Mouse (Mus musculus): ENCODE measurements around the gene Rab3d. TPM values are rescaled to one million over a fixed set of nuclear protein-coding genes. Genes with fewer than 3 reads are reported as not detected.
A peak's percentile ranks its signal among the peaks of the same experiment; 100 is the strongest.

The Rab3d gene
- 10 to 100 TPM; 31.1 to 41.1 TPM for total RNA-seq (2021)

GRCm38 (mm10) chr9:21918035-21918592 is at the start of gene Rab3d:
Rab3d (minus strand) TSS chr9:21918192.
- intact Hi-C loops (cut with DNase I): no loop called here
- peak; percentile 97 for DNase-seq

- intact Hi-C loops (cut with DNase I): no loop called here
These were observed 45.4 kb upstream of the Rab3d start, which contains the start of gene Epor for GRCm38 (mm10) chr9:21963417-21963816. Epor (minus strand) TSS chr9:21963506.

DNA sequence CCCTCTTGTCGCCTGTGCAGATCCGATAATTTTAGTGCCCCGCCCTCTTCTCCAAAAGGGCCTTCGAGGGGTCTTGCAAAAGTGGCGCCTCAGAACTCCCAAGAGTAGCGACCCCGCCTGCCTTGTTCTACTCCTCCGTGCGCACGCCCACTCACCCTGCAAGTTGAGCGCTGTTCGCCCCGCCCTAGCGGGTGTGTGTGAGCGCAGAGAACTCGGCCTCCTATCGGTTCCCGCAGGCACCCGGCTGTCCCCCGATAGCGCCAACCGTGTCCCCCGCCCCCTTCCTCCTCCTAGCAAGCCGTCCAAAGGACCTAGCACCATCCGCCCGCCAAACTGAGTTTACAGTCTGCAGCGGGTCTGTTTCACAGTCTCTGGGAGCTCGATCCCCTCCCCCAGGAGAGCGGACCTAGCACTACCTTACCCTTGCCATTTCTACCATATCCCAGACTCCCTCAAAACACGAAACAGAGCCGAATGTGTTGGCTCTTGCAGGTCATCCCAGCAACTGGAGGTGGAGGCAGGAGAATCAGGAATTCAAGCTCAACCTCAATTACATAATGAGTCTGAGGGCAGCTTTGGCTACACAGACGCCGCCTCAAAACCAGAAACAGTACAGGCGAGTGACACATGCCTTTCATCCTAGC is 44.5 kb upstream of the Rab3d start:
- intact Hi-C loops (cut with DNase I): no loop called here
- DNase-seq: peak; percentile 57

More at GRCm38 (mm10) chr9:21963417-21963816, 45.4 kb upstream of the Rab3d start, which contains the start of gene Epor:
- no peak for DNase-seq

GRCm38 (mm10) chr9:21962010-21962409 is 44.0 kb upstream of the Rab3d start:
- intact Hi-C loops (cut with DNase I): no loop called here
- no peak for DNase-seq

- intact Hi-C loops (cut with DNase I): no loop called here
- DNase-seq: no peak
These were observed 43.5 kb upstream of the Rab3d start for GRCm38 (mm10) chr9:21961366-21961980.

- intact Hi-C loops (cut with DNase I): no loop called here
- no peak for DNase-seq
These were observed 42.7 kb upstream of the Rab3d start for GRCm38 (mm10) chr9:21960558-21961208.

DNA sequence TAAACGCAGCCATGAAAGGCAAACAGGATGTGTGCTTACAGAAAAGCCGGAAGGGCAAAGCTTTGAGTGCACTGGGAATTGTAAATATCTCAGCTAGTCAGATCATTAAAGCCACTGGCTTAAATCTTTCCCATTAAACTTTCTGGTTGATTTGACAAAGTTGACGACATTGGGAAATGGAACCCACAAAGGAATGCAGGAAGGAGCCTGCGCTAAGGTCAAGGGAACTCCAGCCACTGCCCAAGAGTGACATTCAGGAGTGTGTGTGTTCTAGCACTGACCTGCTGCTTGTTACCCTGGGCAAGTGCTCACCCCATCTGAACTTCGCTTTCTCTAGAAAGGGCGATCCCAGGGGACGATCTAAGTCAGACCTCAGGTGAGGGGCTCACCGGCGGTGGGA is 42.1 kb upstream of the Rab3d start:
- DNase-seq: no peak
- intact Hi-C loops (cut with DNase I): no loop called here

DNA sequence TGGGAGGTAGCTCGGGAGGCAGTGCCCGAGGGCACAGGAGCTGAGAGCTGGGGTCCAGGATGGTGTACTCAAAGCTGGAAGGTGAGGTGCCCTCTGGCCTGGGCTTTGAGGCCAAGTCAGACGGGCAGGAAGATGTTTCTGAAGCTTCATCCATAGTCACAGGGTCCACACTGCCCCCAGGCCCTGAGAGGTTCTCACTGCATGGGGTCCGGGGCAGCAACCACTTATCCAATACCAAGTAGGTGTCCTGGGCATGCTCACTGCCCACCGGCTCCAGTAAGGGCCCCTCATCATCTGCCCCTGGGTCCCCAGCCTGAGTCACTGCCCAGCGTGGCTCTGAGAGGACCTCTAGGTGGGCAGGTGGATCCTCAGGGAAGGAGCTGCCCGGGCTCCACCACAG is 41.3 kb upstream of the Rab3d start:
- intact Hi-C loops (cut with DNase I): no loop called here
- no peak for DNase-seq

DNA sequence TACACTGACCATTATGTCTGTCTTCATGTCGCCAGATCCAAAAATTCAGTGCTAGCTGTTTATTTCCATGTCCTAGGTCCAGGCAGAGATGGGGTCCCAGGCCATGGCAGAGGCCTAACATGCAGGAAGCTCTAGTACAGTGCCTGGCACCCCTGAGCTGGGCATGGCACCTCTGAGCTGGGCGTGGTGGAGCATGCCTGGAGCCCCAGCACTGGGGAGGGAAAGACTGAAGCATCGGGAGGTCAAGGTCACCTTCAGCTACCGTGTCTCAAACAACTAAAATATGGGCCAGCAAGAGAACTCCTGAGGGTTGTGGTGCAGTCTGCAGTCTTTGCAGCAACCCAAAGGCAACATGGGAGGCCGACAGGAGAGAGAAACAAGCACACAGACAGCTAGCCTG is 40.4 kb upstream of the Rab3d start:
- DNase-seq: no peak
- intact Hi-C loops (cut with DNase I): no loop called here

GRCm38 (mm10) chr9:21955570-21956281 is 37.7 kb upstream of the Rab3d start, which contains the start of gene Swsap1:
Swsap1 (plus strand) TSS chr9:21955755.
- intact Hi-C loops (cut with DNase I): no loop called here
- DNase-seq: peak; percentile 98

- DNase-seq: no peak
These were observed 37.2 kb upstream of the Rab3d start for GRCm38 (mm10) chr9:21955225-21955569.

GRCm38 (mm10) chr9:21954635-21955034 is 36.6 kb upstream of the Rab3d start:
- no peak for DNase-seq
- intact Hi-C loops (cut with DNase I): no loop called here

More at GRCm38 (mm10) chr9:21955225-21955569, 37.2 kb upstream of the Rab3d start:
- intact Hi-C loops (cut with DNase I): no loop called here

GRCm38 (mm10) chr9:21953600-21953999 is 35.6 kb upstream of the Rab3d start:
- intact Hi-C loops (cut with DNase I): no loop called here
- DNase-seq: no peak

DNA sequence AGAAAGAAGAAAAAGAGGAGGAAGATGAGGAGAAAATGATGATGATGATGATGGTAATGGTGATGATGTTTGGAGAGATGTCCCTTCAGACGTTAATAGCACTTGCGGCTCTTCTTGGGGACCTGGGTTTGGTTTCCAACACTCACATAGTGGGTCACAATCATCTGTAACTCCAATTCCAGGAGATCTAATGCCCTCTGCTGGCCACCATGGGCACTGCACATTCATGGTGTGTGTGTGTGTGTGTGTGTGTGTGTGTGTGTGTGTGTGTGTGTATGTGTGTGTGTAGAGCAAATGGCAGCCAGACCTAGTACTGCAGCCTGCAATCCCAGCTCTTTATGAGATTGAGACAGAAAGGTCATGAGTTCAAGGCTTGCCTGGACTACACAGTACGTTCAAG is 34.0 kb upstream of the Rab3d start:
- intact Hi-C loops (cut with DNase I): no loop called here

DNA sequence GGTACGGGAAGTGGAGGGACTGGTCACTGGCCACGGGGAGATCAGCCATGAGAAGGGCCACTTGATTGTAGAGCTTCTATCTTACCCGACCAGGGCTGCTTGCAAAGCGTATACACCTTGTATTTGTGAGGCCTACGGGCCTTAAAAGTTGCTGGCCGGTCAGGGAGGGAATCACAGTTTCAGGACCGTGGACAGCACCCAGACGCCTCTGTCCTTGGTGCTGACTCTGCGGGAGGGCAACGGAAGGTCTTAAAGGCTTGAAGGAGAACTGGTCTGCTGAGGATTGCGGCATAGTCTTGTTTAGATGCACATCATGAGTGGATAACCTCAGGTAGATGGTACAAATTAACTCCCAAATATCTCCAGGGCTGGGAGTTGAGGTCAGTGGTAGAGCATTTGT is 32.3 kb upstream of the Rab3d start:
- intact Hi-C loops (cut with DNase I): no loop called here
- DNase-seq: peak; percentile 25

More for the DNA sequence above, 34.0 kb upstream of the Rab3d start:
- DNase-seq: no peak

GRCm38 (mm10) chr9:21948790-21949189 is 30.8 kb upstream of the Rab3d start:
- DNase-seq: no peak
- intact Hi-C loops (cut with DNase I): no loop called here

DNA sequence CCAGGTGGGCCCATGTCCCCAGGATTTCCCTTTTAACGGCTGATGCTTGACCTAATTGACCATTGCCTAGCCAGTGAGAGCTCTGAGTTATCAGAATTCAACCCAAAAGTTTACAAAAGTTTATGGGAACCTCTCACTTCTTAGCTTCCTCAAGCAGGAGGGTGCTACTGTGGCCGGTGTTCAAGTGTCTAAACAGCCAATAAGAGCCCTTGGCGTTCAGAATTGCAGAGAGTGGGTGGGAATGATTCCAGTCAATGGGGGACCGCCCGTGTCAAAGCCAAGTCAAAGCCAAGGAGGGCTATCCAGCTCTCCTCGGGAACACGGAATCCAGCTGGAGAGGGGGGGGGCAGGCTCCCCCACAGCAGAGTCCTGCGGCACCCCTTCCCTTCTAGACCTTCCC is 30.2 kb upstream of the Rab3d start:
- intact Hi-C loops (cut with DNase I): no loop called here

DNA sequence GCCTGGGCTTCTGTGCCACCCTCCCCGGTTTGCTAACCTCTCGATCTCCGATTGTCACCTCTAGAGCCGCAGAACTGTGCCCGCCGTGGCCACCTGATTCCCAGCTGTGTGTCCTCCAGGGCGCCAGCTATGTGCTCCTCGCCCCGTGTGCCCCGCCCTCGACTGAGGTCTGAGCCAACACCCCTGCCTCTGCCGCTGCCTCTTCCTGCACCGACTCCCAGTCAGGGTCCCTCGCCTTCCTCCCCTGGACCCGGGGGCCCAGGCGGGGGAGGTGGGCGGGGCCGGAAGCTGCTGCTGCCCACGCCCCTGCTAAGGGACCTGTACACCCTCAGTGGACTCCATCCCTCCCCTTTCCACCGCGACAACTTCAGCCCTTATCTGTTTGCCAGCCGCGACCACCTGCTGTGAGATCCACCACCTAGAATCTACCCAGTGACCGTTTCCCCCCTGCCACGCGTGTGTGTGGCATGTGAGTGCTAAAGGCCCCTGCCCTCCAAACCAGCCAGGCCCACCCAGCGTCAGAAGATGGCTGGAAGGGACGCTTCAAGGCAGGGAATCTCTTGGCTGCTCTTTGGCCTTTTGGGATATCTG is 29.6 kb upstream of the Rab3d start:
- intact Hi-C loops (cut with DNase I): no loop called here
- peak; percentile 21 for DNase-seq

More for the DNA sequence above, 30.2 kb upstream of the Rab3d start:
- no peak for DNase-seq

DNA sequence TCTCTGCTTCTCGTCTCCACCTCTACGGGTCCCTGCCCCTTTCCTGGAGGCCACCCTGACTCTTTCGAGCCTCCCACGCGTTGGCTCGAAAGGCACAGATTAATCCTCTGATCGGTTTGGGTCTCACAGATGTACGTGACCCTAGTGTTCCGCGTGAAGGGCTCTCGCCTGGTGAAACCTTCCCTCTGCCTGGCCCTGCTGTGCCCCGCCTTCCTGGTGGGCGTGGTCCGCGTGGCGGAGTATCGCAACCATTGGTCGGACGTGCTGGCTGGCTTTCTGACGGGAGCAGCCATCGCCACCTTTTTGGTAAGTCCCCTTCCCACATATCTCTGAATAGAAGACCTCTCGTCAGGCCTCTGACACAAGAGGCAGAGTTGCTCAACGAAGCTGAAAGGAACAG is 26.3 kb upstream of the Rab3d start:
- peak; percentile 28 for DNase-seq
- intact Hi-C loops (cut with DNase I): no loop called here

DNA sequence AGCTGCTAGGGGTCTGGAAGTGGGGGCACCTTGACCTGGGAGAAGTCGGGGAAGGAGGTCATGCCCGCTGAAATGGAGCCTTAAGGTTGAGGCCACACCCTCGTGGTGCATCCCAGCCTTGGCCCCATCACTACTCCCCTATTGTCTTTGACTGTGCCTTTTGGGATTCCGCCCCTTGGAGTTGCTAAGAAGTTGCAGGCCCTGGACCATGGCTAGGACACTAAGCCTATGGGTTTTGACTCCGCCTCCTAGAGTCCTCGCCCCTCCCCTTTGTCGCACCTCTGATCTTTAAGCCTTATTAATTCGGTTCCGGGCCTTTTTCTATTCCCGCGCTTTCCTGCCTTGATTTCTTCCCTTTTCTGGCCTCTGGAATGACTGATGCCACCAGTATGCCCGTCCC is 25.6 kb upstream of the Rab3d start:
- no peak for DNase-seq
- intact Hi-C loops (cut with DNase I): no loop called here

DNA sequence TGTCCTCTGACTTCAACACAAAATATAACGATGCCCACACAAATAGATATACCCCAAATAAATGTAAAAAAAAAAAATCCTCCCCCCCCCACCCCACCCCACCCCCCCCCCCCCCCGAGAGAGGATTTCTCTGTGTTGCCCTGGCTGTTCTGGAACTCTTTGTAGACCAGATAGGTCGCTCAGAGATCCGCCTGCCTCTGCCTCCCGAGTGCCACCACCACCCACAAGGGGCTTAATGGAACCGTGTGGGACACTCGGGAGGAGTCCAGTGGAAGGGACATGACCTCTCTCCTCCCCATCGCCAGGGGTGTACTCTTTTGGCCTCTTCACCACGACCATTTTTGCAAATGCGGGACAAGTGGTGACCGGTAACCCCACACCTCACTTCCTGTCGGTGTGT is 25.1 kb upstream of the Rab3d start:
- no peak for DNase-seq
- intact Hi-C loops (cut with DNase I): no loop called here

Measured in left cerebral cortex, postnatal 4 days (tissue).